Mouse (Mus musculus) erythroblast, embryonic 14.5 days (primary cell): ENCODE measurements around the gene Ptprn2.

Source experiments
- GATA1 ChIP-seq: IDR thresholded peaks from 2 replicates; pipeline ENCODE4 v1.6.1; 2012; ENCODE audit warnings: low read length, inconsistent platforms, mixed read lengths
- TAL1 ChIP-seq: IDR thresholded peaks from 3 replicates; pipeline ENCODE4 v1.6.1; 2012; ENCODE audit warnings: low read length, inconsistent platforms, mixed read lengths

DNA sequence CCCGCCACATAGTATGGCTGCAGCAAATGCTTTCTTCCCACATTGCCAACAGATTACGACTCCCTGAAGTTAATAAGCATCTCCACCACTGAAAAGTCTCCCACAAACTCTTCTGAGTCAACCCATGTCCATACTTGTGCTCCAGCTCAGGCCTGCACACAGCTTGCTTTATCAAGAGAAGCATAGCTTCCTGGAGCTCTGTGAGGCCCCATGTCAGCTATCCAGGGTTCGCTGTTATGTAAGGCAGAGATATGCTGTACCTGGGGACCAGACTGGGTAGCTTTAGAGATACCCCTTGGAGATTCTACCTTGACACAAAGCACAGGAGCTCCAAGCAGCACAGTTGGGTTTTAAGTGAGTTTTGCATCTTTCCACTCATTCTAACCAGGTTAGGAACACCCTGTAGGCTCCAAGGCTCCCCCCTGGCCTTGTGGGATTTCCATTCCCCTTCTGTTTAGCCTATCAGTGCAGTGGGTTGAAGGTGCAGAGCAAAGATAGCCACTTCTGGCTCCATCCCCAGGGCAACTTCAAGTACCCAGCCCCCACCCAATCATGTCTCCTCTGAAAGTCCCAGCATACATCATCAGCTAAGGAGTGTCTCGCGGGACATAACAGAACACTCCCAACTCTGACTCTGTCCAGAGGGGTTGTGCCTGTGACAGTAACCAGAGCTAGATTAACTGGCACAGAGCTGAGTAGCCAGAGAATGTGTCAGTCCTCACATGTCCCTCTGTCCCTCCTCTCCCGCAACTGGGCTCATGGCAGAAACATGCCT is 572.9 kb downstream of the Ptprn2 start:
- TF ChIP-seq TAL1 (no peak), GATA1 (no peak)
